Mouse (Mus musculus): ENCODE measurements around the gene Dyrk3. TPM values are rescaled to one million over a fixed set of nuclear protein-coding genes. Genes with fewer than 3 reads are reported as not detected.

Gene Dyrk3
- polyA plus RNA-seq, 1 experiment from 2014 or later, result 2.3 TPM

GRCm38 (mm10) chr1:131180386-131180785, 42.2 kb upstream of the Dyrk3 start:
- H3K27me3 ChIP-seq (replicated peaks; ENCODE audit: control insufficient read depth, insufficient read depth, low read length), result no peaks in the 10 kb centered on the region
- WGBS, result 94% methylated on average over 7 of the region's 7 CpGs
- H3K9ac ChIP-seq (ENCODE audit: low read depth, low read length), result no peak overlapping the region
- no peak for ATAC-seq
- peaks cover 2% of the 10 kb centered on the region; the same call in 1 of the 2 replicates for H3K36me3 ChIP-seq (ENCODE audit: control insufficient read depth, insufficient read depth, low read length)
- H3K27ac ChIP-seq (ENCODE audit: low read length), result no peak overlapping the region
- no peak overlapping the region for H3K4me3 ChIP-seq (ENCODE audit: low read length)
- no peaks in the 10 kb centered on the region for H3K9me3 ChIP-seq (ENCODE audit: control insufficient read depth, low read length)
- no peak overlapping the region for H3K4me2 ChIP-seq (ENCODE audit: low read depth, low read length)
- no peaks in the 10 kb centered on the region for H3K4me1 ChIP-seq (ENCODE audit: control insufficient read depth, insufficient read depth, low read length)

DNA sequence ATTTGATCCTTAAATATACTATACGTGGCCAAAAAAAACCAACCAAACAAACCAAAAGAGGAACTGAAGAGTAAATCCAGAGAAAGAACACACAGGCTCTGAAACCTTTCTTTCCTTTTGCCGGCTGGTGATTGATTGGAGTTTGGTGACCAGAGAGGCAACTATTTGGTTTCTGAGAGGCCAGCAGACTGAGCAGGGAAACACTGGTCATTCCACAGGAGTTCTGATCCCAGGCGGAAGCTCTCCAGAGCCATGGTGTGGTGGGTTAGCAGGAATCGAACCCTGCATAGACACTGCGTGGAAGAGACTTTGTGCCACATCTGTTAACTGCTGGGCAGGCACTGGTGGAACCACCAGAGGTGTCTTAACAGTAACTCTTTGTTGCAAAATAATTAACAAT, 39.9 kb upstream of the Dyrk3 start:
- Histone ChIP-seq H3K9me3 (ENCODE audit: control insufficient read depth, low read length) (no peaks in the 10 kb centered on the region), H3K4me1 (ENCODE audit: control insufficient read depth, insufficient read depth, low read length) (no peaks in the 10 kb centered on the region), H3K27me3 (replicated peaks; ENCODE audit: control insufficient read depth, insufficient read depth, low read length) (no peaks in the 10 kb centered on the region), H3K27ac (ENCODE audit: low read length) (no peak overlapping the region), H3K9ac (ENCODE audit: low read depth, low read length) (no peak overlapping the region), H3K4me2 (ENCODE audit: low read depth, low read length) (no peak overlapping the region), H3K4me3 (ENCODE audit: low read length) (no peak overlapping the region), H3K36me3 (ENCODE audit: control insufficient read depth, insufficient read depth, low read length) (peaks cover 7% of the 10 kb centered on the region)
- no peak for ATAC-seq
- WGBS, result 75% methylated on average over 5 of the region's 5 CpGs

GRCm38 (mm10) chr1:131177249-131177648, 39.1 kb upstream of the Dyrk3 start:
- Histone ChIP-seq H3K36me3 (ENCODE audit: control insufficient read depth, insufficient read depth, low read length) (peaks cover 8% of the 10 kb centered on the region), H3K27me3 (replicated peaks; ENCODE audit: control insufficient read depth, insufficient read depth, low read length) (no peaks in the 10 kb centered on the region), H3K4me1 (ENCODE audit: control insufficient read depth, insufficient read depth, low read length) (no peaks in the 10 kb centered on the region), H3K9ac (ENCODE audit: low read depth, low read length) (no peak overlapping the region), H3K4me2 (ENCODE audit: low read depth, low read length) (no peak overlapping the region), H3K27ac (ENCODE audit: low read length) (no peak overlapping the region), H3K9me3 (ENCODE audit: control insufficient read depth, low read length) (no peaks in the 10 kb centered on the region), H3K4me3 (ENCODE audit: low read length) (no peak overlapping the region)
- ATAC-seq, result no peak
- 71% methylated on average over 4 of the region's 4 CpGs for WGBS

DNA sequence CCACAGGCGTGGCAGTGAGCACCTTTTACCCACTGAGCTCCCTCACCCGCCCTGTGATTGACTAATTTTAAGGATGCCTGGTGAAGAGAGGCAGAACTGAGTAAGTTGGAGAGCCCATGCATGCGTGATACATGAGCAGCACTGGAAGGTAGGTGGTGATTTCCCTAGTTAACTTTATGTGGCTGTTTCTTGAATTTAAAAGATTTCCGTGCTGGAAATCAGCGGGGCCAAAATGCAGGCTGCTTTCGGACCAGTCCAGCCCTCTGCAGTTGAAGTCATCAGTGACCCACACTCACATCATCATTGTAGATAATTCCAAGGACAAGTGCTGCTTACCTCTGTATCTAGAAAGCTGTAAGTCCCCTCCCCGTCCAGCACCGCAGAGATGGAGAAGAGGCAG, 37.7 kb upstream of the Dyrk3 start:
- no peak overlapping the region for H3K27ac ChIP-seq (ENCODE audit: low read length)
- H3K4me2 ChIP-seq (ENCODE audit: low read depth, low read length), result no peak overlapping the region
- H3K4me1 ChIP-seq (ENCODE audit: control insufficient read depth, insufficient read depth, low read length), result no peaks in the 10 kb centered on the region
- H3K36me3 ChIP-seq (ENCODE audit: control insufficient read depth, insufficient read depth, low read length), result peaks cover 16% of the 10 kb centered on the region
- H3K9ac ChIP-seq (ENCODE audit: low read depth, low read length), result no peak overlapping the region
- no peak for ATAC-seq
- no peak overlapping the region for H3K4me3 ChIP-seq (ENCODE audit: low read length)
- WGBS, result 93% methylated on average over 8 of the region's 8 CpGs
- no peaks in the 10 kb centered on the region for H3K9me3 ChIP-seq (ENCODE audit: control insufficient read depth, low read length)
- no peaks in the 10 kb centered on the region for H3K27me3 ChIP-seq (replicated peaks; ENCODE audit: control insufficient read depth, insufficient read depth, low read length)

DNA sequence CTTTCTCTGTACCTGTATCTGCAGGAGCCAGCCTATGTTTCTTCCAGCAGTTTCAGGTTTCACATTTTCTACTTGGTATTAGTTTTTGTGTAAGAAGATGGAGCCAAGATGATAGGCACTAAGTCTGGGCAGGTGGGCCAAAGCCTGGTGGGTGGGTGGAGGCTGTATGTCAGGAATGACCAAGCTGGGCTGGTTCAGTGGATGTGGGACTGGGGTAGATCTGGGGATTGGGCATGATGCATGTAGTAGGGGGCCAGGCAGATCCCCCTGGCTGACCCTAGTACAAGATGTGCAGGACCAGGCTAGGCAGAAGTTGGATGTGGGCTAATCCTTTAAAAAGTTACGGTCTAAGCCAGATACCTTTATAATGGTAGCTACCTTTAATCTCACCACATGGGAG, 37.0 kb upstream of the Dyrk3 start:
- H3K27ac ChIP-seq (ENCODE audit: low read length), result no peak overlapping the region
- no peak overlapping the region for H3K4me3 ChIP-seq (ENCODE audit: low read length)
- H3K36me3 ChIP-seq (ENCODE audit: control insufficient read depth, insufficient read depth, low read length), result peaks cover 16% of the 10 kb centered on the region
- no peaks in the 10 kb centered on the region for H3K4me1 ChIP-seq (ENCODE audit: control insufficient read depth, insufficient read depth, low read length)
- H3K9me3 ChIP-seq (ENCODE audit: control insufficient read depth, low read length), result no peaks in the 10 kb centered on the region
- no peak overlapping the region for H3K4me2 ChIP-seq (ENCODE audit: low read depth, low read length)
- no peaks in the 10 kb centered on the region for H3K27me3 ChIP-seq (replicated peaks; ENCODE audit: control insufficient read depth, insufficient read depth, low read length)
- H3K9ac ChIP-seq (ENCODE audit: low read depth, low read length), result no peak overlapping the region
- WGBS, result 97% methylated on average over 1 of the region's 1 CpGs
- no peak for ATAC-seq

- WGBS, result 81% methylated on average over 12 of the region's 12 CpGs
Observed at GRCm38 (mm10) chr1:131174299-131174861, 36.2 kb upstream of the Dyrk3 start.

DNA sequence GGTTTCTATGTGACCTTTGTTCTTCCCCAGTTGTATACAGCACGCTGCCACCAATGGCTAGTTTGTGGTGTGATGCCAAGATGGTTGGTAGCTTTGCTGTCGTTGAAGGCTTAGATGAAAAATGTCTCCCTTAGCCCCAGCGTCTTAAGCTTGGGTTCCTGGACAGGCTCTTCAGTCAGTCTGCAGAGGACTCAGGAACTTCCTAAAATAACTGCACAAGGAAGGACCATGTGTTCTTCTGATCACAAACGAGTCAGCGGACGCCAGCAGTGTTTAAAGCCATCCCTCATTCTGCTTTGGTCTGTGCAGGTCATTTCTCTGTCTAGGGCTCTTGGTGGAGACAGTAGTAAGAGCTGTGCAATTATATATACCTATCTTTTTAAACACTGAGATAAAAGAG, 35.7 kb upstream of the Dyrk3 start:
- peaks cover 20% of the 10 kb centered on the region for H3K36me3 ChIP-seq (ENCODE audit: control insufficient read depth, insufficient read depth, low read length)
- no peaks in the 10 kb centered on the region for H3K4me1 ChIP-seq (ENCODE audit: control insufficient read depth, insufficient read depth, low read length)
- H3K9me3 ChIP-seq (ENCODE audit: control insufficient read depth, low read length), result no peaks in the 10 kb centered on the region
- no peaks in the 10 kb centered on the region for H3K27me3 ChIP-seq (replicated peaks; ENCODE audit: control insufficient read depth, insufficient read depth, low read length)
- WGBS, result 75% methylated on average over 6 of the region's 6 CpGs
- no peak overlapping the region for H3K4me2 ChIP-seq (ENCODE audit: low read depth, low read length)
- H3K27ac ChIP-seq (ENCODE audit: low read length), result no peak overlapping the region
- no peak overlapping the region for H3K4me3 ChIP-seq (ENCODE audit: low read length)
- ATAC-seq, result no peak
- no peak overlapping the region for H3K9ac ChIP-seq (ENCODE audit: low read depth, low read length)

More at GRCm38 (mm10) chr1:131174299-131174861, 36.2 kb upstream of the Dyrk3 start:
- Histone ChIP-seq H3K4me2 (ENCODE audit: low read depth, low read length) (no peak overlapping the region), H3K4me1 (ENCODE audit: control insufficient read depth, insufficient read depth, low read length) (no peaks in the 10 kb centered on the region), H3K4me3 (ENCODE audit: low read length) (no peak overlapping the region), H3K27me3 (replicated peaks; ENCODE audit: control insufficient read depth, insufficient read depth, low read length) (no peaks in the 10 kb centered on the region), H3K27ac (ENCODE audit: low read length) (no peak overlapping the region), H3K9ac (ENCODE audit: low read depth, low read length) (no peak overlapping the region), H3K9me3 (ENCODE audit: control insufficient read depth, low read length) (no peaks in the 10 kb centered on the region), H3K36me3 (ENCODE audit: control insufficient read depth, insufficient read depth, low read length) (peaks cover 19% of the 10 kb centered on the region)
- no peak for ATAC-seq

- Histone ChIP-seq H3K36me3 (ENCODE audit: control insufficient read depth, insufficient read depth, low read length) (peaks cover 26% of the 10 kb centered on the region), H3K9me3 (ENCODE audit: control insufficient read depth, low read length) (no peaks in the 10 kb centered on the region), H3K4me3 (ENCODE audit: low read length) (no peak overlapping the region), H3K27me3 (replicated peaks; ENCODE audit: control insufficient read depth, insufficient read depth, low read length) (no peaks in the 10 kb centered on the region), H3K27ac (ENCODE audit: low read length) (no peak overlapping the region), H3K4me1 (ENCODE audit: control insufficient read depth, insufficient read depth, low read length) (no peaks in the 10 kb centered on the region), H3K9ac (ENCODE audit: low read depth, low read length) (no peak overlapping the region), H3K4me2 (ENCODE audit: low read depth, low read length) (no peak overlapping the region)
- ATAC-seq, result no peak
- WGBS, result 87% methylated on average over 7 of the region's 7 CpGs
Observed at GRCm38 (mm10) chr1:131173001-131173400, 34.9 kb upstream of the Dyrk3 start.

DNA sequence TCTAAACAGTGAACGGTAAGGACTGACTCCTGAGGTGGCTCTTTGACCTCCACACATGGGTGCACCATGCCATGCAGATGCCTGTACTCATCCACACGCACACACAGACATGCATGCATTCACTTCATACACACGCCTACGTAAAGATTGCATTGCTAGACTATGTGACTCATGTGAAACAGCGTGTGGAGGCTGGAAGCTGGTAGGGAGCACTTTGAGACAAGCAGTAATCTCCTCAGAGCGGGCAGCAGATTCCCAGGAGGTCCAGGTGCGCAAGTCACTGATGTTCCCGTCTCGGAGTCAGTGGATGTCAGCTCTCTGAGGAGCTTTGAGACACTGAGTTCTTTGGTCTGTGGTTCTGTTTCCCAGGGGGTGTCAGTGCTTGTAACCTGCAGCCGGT, 29.5 kb upstream of the Dyrk3 start:
- Histone ChIP-seq H3K4me1 (ENCODE audit: control insufficient read depth, insufficient read depth, low read length) (no peaks in the 10 kb centered on the region), H3K27ac (ENCODE audit: low read length) (no peak overlapping the region), H3K9ac (ENCODE audit: low read depth, low read length) (no peak overlapping the region), H3K4me2 (ENCODE audit: low read depth, low read length) (no peak overlapping the region), H3K4me3 (ENCODE audit: low read length) (no peak overlapping the region), H3K36me3 (ENCODE audit: control insufficient read depth, insufficient read depth, low read length) (peaks cover 33% of the 10 kb centered on the region), H3K27me3 (replicated peaks; ENCODE audit: control insufficient read depth, insufficient read depth, low read length) (no peaks in the 10 kb centered on the region), H3K9me3 (ENCODE audit: control insufficient read depth, low read length) (no peaks in the 10 kb centered on the region)
- 92% methylated on average over 10 of the region's 10 CpGs for WGBS
- ATAC-seq, result no peak

- WGBS, result 79% methylated on average over 6 of the region's 6 CpGs
- Histone ChIP-seq H3K4me1 (ENCODE audit: control insufficient read depth, insufficient read depth, low read length) (no peaks in the 10 kb centered on the region), H3K4me3 (ENCODE audit: low read length) (no peak overlapping the region), H3K27me3 (replicated peaks; ENCODE audit: control insufficient read depth, insufficient read depth, low read length) (no peaks in the 10 kb centered on the region), H3K9me3 (ENCODE audit: control insufficient read depth, low read length) (no peaks in the 10 kb centered on the region), H3K9ac (ENCODE audit: low read depth, low read length) (no peak overlapping the region), H3K36me3 (ENCODE audit: control insufficient read depth, insufficient read depth, low read length) (peaks cover 34% of the 10 kb centered on the region), H3K27ac (ENCODE audit: low read length) (no peak overlapping the region), H3K4me2 (ENCODE audit: low read depth, low read length) (no peak overlapping the region)
- ATAC-seq, result no peak
Observed at GRCm38 (mm10) chr1:131164427-131164826, 26.3 kb upstream of the Dyrk3 start.
